Mouse (Mus musculus): ENCODE results near the gene Plxnd1.

GRCm38 (mm10) chr6:115986472-115987095 is 8.2 kb downstream of the Plxnd1 start:
- TF ChIP-seq POLR2A (IDR thresholded peaks at IDR 0.05; ENCODE audit: insufficient read depth, low read depth, low read length): 0 out of 2 replicates have a peak, but pooled peaks have one; percentile 15
- no peak for TF ChIP-seq CTCF (IDR thresholded peaks at IDR 0.05)
- TF ChIP-seq EP300 (IDR thresholded peaks at IDR 0.05; ENCODE audit: insufficient read depth, low read depth, low read length): no peak

Data from heart, adult 2 months (tissue).